Mouse (Mus musculus): ENCODE measurements at regions not wholly inside any gene's neighbourhood (a gene's known extent, or its start where the extent isn't known, plus 50 kb on each side); places are given as distances from the start of the nearest gene placed in this dataset.

DNA sequence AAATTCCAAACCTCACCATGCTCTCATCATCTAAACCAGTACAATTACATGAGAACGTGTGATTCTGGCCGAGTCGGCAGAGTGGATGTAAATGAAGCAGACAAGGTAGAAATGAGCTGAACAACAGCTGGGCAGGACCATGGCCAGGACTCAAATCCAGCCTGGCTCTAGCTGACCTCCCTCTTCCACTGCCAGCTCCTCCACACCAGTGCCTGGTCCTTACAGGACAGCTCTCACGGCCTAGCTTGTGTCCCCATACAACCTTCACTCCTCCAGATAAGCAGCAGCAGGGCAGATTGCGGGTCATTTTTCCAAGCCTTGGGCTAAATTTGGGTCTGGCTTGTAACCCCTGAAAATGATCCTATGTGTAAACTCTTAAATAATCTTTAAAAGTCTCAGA lies 182.4 kb downstream of the Mylk4 start:
- TF ChIP-seq CTCF (IDR thresholded peaks at IDR 0.05; ENCODE audit: low read depth, low read length) (no peak), POLR2A (IDR thresholded peaks at IDR 0.05; ENCODE audit: extremely low read depth, insufficient read depth, low read length) (no peak)
